Mouse (Mus musculus): ENCODE data around the gene Pamr1.
A peak's percentile ranks its signal among the peaks of the same experiment; 100 is the strongest.

The Pamr1 gene

GRCm38 (mm10) chr2:102549611-102550266 is at the start of gene Pamr1:
Gene Pamr1, plus strand, starts transcription at chr2:102550012.
- DNase-seq = peak; percentile 55 to 61

- no peak for DNase-seq
Measured at GRCm38 (mm10) chr2:102507633-102508032, 42.2 kb upstream of the Pamr1 start.

GRCm38 (mm10) chr2:102508154-102508553 is 41.7 kb upstream of the Pamr1 start:
- no peak for DNase-seq

GRCm38 (mm10) chr2:102519956-102520355 is 29.9 kb upstream of the Pamr1 start:
- no peak for DNase-seq

- no peak for DNase-seq
Measured at GRCm38 (mm10) chr2:102527563-102527962, 22.2 kb upstream of the Pamr1 start.

GRCm38 (mm10) chr2:102533437-102533836 is 16.4 kb upstream of the Pamr1 start:
- no peak for DNase-seq

GRCm38 (mm10) chr2:102536766-102537165 is 13.0 kb upstream of the Pamr1 start:
- DNase-seq = no peak

GRCm38 (mm10) chr2:102540438-102541230 is 9.2 kb upstream of the Pamr1 start:
- no peak for DNase-seq

GRCm38 (mm10) chr2:102541404-102542125 is 8.2 kb upstream of the Pamr1 start:
- DNase-seq = no peak

- no peak for DNase-seq
Measured at GRCm38 (mm10) chr2:102543961-102544719, 5.7 kb upstream of the Pamr1 start.

GRCm38 (mm10) chr2:102550910-102551582 is 1.2 kb downstream of the Pamr1 start:
- no peak for DNase-seq

- DNase-seq = no peak
Measured at GRCm38 (mm10) chr2:102551594-102551993, 1.8 kb downstream of the Pamr1 start.

- no peak for DNase-seq
Measured at GRCm38 (mm10) chr2:102552095-102552537, 2.3 kb downstream of the Pamr1 start.

GRCm38 (mm10) chr2:102557085-102557484 is 7.3 kb downstream of the Pamr1 start:
- DNase-seq = no peak

- DNase-seq = no peak
Measured at GRCm38 (mm10) chr2:102558965-102559364, 9.2 kb downstream of the Pamr1 start.

- no peak for DNase-seq
Measured at GRCm38 (mm10) chr2:102563848-102564247, 14.0 kb downstream of the Pamr1 start.

GRCm38 (mm10) chr2:102579248-102579647 is 29.4 kb downstream of the Pamr1 start:
- no peak for DNase-seq

- peak; percentile 40 to 60 for DNase-seq
Measured at GRCm38 (mm10) chr2:102589977-102590376, 40.2 kb downstream of the Pamr1 start.

- DNase-seq = no peak
Measured at GRCm38 (mm10) chr2:102594535-102594934, 44.7 kb downstream of the Pamr1 start.

GRCm38 (mm10) chr2:102595395-102596130 is 45.8 kb downstream of the Pamr1 start:
- no peak for DNase-seq

Data from cerebellum, postnatal 25 days (tissue).